Mouse (Mus musculus): ENCODE measurements around the gene 1700012P22Rik. TPM values are rescaled to one million over a fixed set of nuclear protein-coding genes. Genes with fewer than 3 reads are reported as not detected.

Gene 1700012P22Rik
- polyA plus RNA-seq, 1 experiment from 2014 or later, result not detected

GRCm38 (mm10) chr4:144377911-144378310 lies 60.7 kb downstream of the 1700012P22Rik start, which contains the start of gene Pramef20:
TSS of gene Pramef20 (minus strand) at chr4:144377933.
- H3K36me3 ChIP-seq (ENCODE audit: control insufficient read depth, insufficient read depth, low read length), result no peaks in the 10 kb centered on the region
- no peak for DNase-seq (ENCODE audit: low spot score)
- WGBS, result 63% methylated on average over 2 of the region's 2 CpGs
- no peaks in the 10 kb centered on the region for H3K9me3 ChIP-seq (ENCODE audit: control insufficient read depth, low read length)
- ATAC-seq (ENCODE audit: insufficient read depth, low FRiP score, low TSS enrichment), result no peak
- no peaks in the 10 kb centered on the region for H3K4me1 ChIP-seq (ENCODE audit: control insufficient read depth, insufficient read depth, low read length)
- H3K27ac ChIP-seq (ENCODE audit: low read depth, low read length), result no peak within 1 kb of the TSS
- H3K27me3 ChIP-seq (ENCODE audit: control insufficient read depth, insufficient read depth, low read length), result no peaks in the 10 kb centered on the region
- H3K9ac ChIP-seq (ENCODE audit: low read length), result no peak within 1 kb of the TSS
- H3K4me2 ChIP-seq (ENCODE audit: low read depth), result no peak within 1 kb of the TSS
- H3K4me3 ChIP-seq (ENCODE audit: low read depth, low read length), result no peak within 1 kb of the TSS

Other genes with a start within 250 kb of the 1700012P22Rik start
- not detected in 2 replicates for gene Oog2, start 248.1 kb downstream of the 1700012P22Rik start, polyA plus RNA-seq (2014; fragmentation: Nextera tagmentation; extraction: Ambion mirVana)
- not detected in 2 replicates for gene C87977, start 225.5 kb downstream of the 1700012P22Rik start, polyA plus RNA-seq (2014; fragmentation: Nextera tagmentation; extraction: Ambion mirVana)
- not detected in 2 replicates for gene Pramel5, start 158.3 kb downstream of the 1700012P22Rik start, polyA plus RNA-seq (2014; fragmentation: Nextera tagmentation; extraction: Ambion mirVana)
- not detected in 2 replicates for gene Gm13128, start 108.5 kb downstream of the 1700012P22Rik start, polyA plus RNA-seq (2014; fragmentation: Nextera tagmentation; extraction: Ambion mirVana)
- not detected in 2 replicates for gene Gm13119, start 80.8 kb downstream of the 1700012P22Rik start, polyA plus RNA-seq (2014; fragmentation: Nextera tagmentation; extraction: Ambion mirVana)
- gene Pramef20, start 60.8 kb downstream of the 1700012P22Rik start, polyA plus RNA-seq (2014; fragmentation: Nextera tagmentation; extraction: Ambion mirVana), result not detected in 2 replicates
- gene Pramef12, start 30.3 kb downstream of the 1700012P22Rik start, polyA plus RNA-seq (2014; fragmentation: Nextera tagmentation; extraction: Ambion mirVana), result not detected in 2 replicates
- gene Gm9944, start 14.5 kb upstream of the 1700012P22Rik start, polyA plus RNA-seq (2014; fragmentation: Nextera tagmentation; extraction: Ambion mirVana), result not detected in 2 replicates
- gene Aadacl3, start 25.0 kb upstream of the 1700012P22Rik start, polyA plus RNA-seq (2014; fragmentation: Nextera tagmentation; extraction: Ambion mirVana), result not detected in 2 replicates
- gene 9430007A20Rik, start 81.0 kb upstream of the 1700012P22Rik start, polyA plus RNA-seq (2014; fragmentation: Nextera tagmentation; extraction: Ambion mirVana), result not detected in 2 replicates
- gene Gm13124, start 126.4 kb upstream of the 1700012P22Rik start, polyA plus RNA-seq (2014; fragmentation: Nextera tagmentation; extraction: Ambion mirVana), result not detected in 2 replicates
- gene Aadacl4, start 174.9 kb upstream of the 1700012P22Rik start, polyA plus RNA-seq (2014; fragmentation: Nextera tagmentation; extraction: Ambion mirVana), result not detected in 2 replicates
- not detected in 2 replicates for gene Gm436, start 247.6 kb upstream of the 1700012P22Rik start, polyA plus RNA-seq (2014; fragmentation: Nextera tagmentation; extraction: Ambion mirVana)

All from neural tube, embryonic 11.5 days (tissue).